Mouse (Mus musculus): ENCODE data around the gene Usp15. TPM values are rescaled to one million over a fixed set of nuclear protein-coding genes. Genes with fewer than 3 reads are reported as not detected.
A peak's percentile ranks its signal among the peaks of the same experiment; 100 is the strongest.

The Usp15 gene
- polyA plus RNA-seq, 1 experiment from 2014 or later: 52.7 TPM

DNA sequence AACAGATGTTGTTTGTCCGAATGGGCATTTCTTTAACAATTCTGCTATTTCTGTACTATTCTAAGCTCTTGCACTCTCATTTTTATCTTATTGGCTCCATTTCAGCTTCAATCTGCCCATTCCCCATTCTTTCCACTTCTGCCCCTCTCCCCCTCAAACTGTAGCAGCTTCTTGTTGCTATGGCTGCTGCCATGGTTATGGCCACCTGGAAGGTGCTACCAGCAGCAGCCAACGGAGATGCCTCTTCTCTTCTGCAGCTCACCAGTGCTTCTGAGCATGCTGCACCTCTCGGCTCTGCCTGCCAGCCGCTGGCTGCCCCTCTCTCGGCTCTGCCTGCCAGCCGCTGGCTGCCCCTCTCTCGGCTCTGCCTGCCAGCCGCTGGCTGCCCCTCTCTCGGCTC lies 112.5 kb downstream of the Usp15 start:
- ChIA-PET POLR2A (no interaction called here), CTCF (interaction anchor here (1.0 to 1.7 kb wide), 3 partner anchors 8 to 534 kb away, joined by 3 to 6 read pairs (median 3); no protein-coding TSS in a partner anchor)
- ATAC-seq: no peak
- peaks cover 7% of the 10 kb centered on the region for H3K27me3 ChIP-seq
- in situ Hi-C loops (cut with MboI; ENCODE audit: low pct_unique_long_range_greater_than_20kb): no loop called here
- no peak for TF ChIP-seq CTCF (IDR thresholded peaks at IDR 0.05)
- no peak for DNase-seq (ENCODE audit: low read depth, low spot score)

DNA sequence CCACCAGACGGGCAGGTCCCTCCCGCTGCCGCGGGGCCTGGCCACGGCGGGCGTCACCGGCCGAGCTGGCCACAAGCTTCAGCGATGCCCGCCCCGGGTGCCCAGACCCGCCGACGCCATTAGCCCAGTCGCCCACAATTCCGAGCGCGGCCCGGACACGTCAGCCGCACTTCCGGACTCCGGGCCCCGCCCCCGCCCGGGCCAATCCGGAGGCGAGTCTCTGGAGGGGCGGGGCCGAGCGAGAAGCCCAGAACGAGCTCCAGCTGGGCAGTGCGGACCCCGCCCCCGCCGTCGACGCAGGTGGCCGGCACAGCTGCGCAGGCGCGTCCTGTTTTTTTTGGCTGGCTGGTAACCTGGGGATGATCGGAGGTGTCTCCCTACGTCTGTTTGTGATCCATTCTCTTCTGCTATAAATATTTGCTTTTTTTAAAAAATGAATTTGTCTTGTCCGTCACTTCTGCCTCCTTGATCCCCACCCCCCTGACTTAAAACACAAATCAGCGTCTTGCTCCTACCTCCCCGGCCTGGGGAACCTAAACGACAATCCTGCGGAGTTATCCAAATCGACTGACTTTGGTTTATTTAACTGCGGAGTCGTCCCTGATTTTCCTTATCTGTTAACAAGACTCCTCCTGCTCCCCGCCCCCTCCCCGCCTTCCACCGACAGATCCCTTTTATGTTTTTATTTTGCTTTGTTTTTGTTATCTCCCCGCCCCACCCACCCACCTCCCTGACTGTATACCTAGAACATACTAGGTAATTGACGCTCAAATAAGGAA lies 120.4 kb downstream of the Usp15 start, which contains the start of gene Mon2:
Gene Mon2, minus strand, starts transcription at position 261 of the 779 bp plus-strand sequence.
- in situ Hi-C loops (cut with MboI; ENCODE audit: low pct_unique_long_range_greater_than_20kb): no loop called here
- no peaks in the 10 kb centered on the region for H3K27me3 ChIP-seq
- TF ChIP-seq CTCF (IDR thresholded peaks at IDR 0.05): no peak
- ChIA-PET CTCF (interaction anchor here (0.8 to 1.3 kb wide), 3 partner anchors 9 to 21 kb away, joined by 3 read pairs; no protein-coding TSS in a partner anchor), POLR2A (interaction anchor here (0.7 to 1.1 kb wide), 2 partner anchors 28 to 289 kb away, joined by 4 read pairs; no protein-coding TSS in a partner anchor)
- peak; percentile 99 for ATAC-seq
- DNase-seq (ENCODE audit: low read depth, low spot score): no peak

DNA sequence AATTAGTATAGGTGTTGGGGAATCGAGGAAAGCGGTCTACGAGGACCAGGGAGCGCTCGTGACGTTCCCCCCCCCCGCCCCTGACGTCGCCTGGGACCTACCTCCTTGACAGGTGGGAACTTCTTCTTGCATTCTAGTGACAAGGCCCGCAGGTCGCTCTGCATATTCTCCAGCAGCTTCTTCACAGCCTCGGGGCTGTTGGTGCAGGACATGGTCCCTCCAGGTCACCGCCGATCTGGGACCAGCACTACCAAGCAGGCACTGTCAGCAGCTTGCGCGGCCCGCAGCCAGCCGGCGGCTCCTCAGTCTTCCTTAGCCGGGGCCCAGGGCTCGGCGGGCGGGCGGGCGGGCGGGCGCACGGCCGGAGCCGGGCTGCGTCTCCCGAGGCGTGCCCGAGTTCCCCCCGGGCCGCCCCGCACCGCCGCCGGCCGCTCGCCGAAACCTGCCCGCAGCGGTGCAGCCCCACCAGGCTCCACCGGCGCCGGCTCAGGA lies 121.0 kb downstream of the Usp15 start:
- POLR2A ChIA-PET: interaction anchor here (0.7 to 1.1 kb wide), 2 partner anchors 27 to 288 kb away, joined by 4 read pairs; no protein-coding TSS in a partner anchor
- H3K27me3 ChIP-seq: no peaks in the 10 kb centered on the region
- in situ Hi-C loops (cut with MboI; ENCODE audit: low pct_unique_long_range_greater_than_20kb): no loop called here
- no peak for TF ChIP-seq CTCF (IDR thresholded peaks at IDR 0.05)
- DNase-seq (ENCODE audit: low read depth, low spot score) (no peak), ATAC-seq (peak; percentile 49)
- CTCF ChIA-PET: no interaction called here

DNA sequence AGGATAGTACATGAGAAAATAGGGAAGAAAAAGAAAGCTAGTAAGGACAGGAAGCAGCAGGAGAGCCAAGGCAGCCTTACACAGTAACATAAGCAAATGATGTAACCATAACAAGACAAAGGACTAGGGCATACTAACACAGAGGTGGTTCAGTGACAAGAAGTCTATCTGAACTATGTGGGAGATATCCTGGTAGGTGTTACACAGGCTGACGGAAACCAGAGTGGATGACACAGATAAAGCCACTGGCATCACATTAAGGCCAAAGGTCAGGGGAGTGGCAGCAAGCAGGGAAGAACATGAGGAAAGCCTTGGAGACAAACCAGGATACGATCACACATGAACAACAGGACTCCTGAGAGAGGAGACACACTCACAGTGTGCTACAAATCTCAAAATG lies 124.8 kb downstream of the Usp15 start:
- no peak for TF ChIP-seq CTCF (IDR thresholded peaks at IDR 0.05)
- no peaks in the 10 kb centered on the region for H3K27me3 ChIP-seq
- CTCF ChIA-PET: interaction anchor here (1.4 kb wide), 1 partner anchor 17 kb away, joined by 4 read pairs; no protein-coding TSS in a partner anchor
- ATAC-seq (no peak), DNase-seq (ENCODE audit: low read depth, low spot score) (no peak)
- in situ Hi-C loops (cut with MboI; ENCODE audit: low pct_unique_long_range_greater_than_20kb): no loop called here
- POLR2A ChIA-PET: interaction anchor here (0.8 to 1.5 kb wide), 2 partner anchors 9 to 26 kb away, joined by 5 to 6 read pairs; no protein-coding TSS in a partner anchor

GRCm38 (mm10) chr10:123063021-123063420 lies 133.8 kb downstream of the Usp15 start:
- ATAC-seq: no peak
- in situ Hi-C loops (cut with MboI; ENCODE audit: low pct_unique_long_range_greater_than_20kb): no loop called here
- DNase-seq (ENCODE audit: low read depth, low spot score): no peak
- no peak for TF ChIP-seq CTCF (IDR thresholded peaks at IDR 0.05)
- ChIA-PET CTCF (interaction anchor here (1.3 kb wide), 1 partner anchor 11 kb away, joined by 4 read pairs; no protein-coding TSS in a partner anchor), POLR2A (interaction anchor here (1.1 kb wide), 1 partner anchor 9 kb away, joined by 6 read pairs; no protein-coding TSS in a partner anchor)
- no peaks in the 10 kb centered on the region for H3K27me3 ChIP-seq

- no peak for ATAC-seq
- H3K27me3 ChIP-seq: no peaks in the 10 kb centered on the region
- TF ChIP-seq CTCF (IDR thresholded peaks at IDR 0.05): no peak
- in situ Hi-C loops (cut with MboI; ENCODE audit: low pct_unique_long_range_greater_than_20kb): no loop called here
- no peak for DNase-seq (ENCODE audit: low read depth, low spot score)
- POLR2A ChIA-PET: no interaction called here
- CTCF ChIA-PET: interaction anchor here (1.2 kb wide), 1 partner anchor 31 kb away, joined by 4 read pairs; no protein-coding TSS in a partner anchor
These were observed 136.0 kb downstream of the Usp15 start for GRCm38 (mm10) chr10:123060831-123061230.

GRCm38 (mm10) chr10:123057082-123057481 lies 139.7 kb downstream of the Usp15 start:
- TF ChIP-seq CTCF (IDR thresholded peaks at IDR 0.05): peak; percentile 59
- in situ Hi-C loops (cut with MboI; ENCODE audit: low pct_unique_long_range_greater_than_20kb): loop anchor here (5.0 kb wide), 1 partner anchor 35 kb away; no protein-coding TSS in a partner anchor
- CTCF ChIA-PET: interaction anchor here (1.1 kb wide), 1 partner anchor 11 kb away, joined by 3 read pairs; no protein-coding TSS in a partner anchor

DNA sequence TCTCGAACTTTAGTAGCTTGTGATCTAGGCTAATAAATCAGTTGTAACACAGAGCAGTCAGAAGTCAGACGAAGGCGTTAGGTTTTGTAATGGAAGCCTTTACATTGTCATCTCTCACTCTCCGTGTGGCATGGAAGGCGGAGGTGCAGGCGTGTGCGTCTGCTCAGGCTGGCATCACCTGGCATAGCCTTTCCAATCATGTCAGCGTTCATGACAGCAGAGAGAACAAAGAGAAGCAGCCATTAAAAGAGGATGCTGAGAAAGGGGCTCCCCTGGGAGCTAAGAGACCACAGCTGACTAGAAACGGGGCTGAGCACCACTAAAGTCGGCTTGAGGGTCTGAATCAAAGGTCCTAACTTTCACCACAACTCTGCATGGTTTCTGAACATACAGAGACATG lies 140.3 kb downstream of the Usp15 start:
- ChIA-PET CTCF (interaction anchor here (1.1 to 1.4 kb wide), 2 partner anchors 11 to 37 kb away, joined by 3 read pairs; no protein-coding TSS in a partner anchor), POLR2A (no interaction called here)
- ATAC-seq (no peak), DNase-seq (ENCODE audit: low read depth, low spot score) (no peak)
- TF ChIP-seq CTCF (IDR thresholded peaks at IDR 0.05): no peak
- in situ Hi-C loops (cut with MboI; ENCODE audit: low pct_unique_long_range_greater_than_20kb): loop anchor here (5.0 kb wide), 1 partner anchor 36 kb away; no protein-coding TSS in a partner anchor
- H3K27me3 ChIP-seq: no peaks in the 10 kb centered on the region

More at GRCm38 (mm10) chr10:123057082-123057481, 139.7 kb downstream of the Usp15 start:
- ATAC-seq (no peak), DNase-seq (ENCODE audit: low read depth, low spot score) (no peak)
- no peaks in the 10 kb centered on the region for H3K27me3 ChIP-seq
- POLR2A ChIA-PET: interaction anchor here (0.6 kb wide), 1 partner anchor 252 kb away, joined by 6 read pairs; no protein-coding TSS in a partner anchor

DNA sequence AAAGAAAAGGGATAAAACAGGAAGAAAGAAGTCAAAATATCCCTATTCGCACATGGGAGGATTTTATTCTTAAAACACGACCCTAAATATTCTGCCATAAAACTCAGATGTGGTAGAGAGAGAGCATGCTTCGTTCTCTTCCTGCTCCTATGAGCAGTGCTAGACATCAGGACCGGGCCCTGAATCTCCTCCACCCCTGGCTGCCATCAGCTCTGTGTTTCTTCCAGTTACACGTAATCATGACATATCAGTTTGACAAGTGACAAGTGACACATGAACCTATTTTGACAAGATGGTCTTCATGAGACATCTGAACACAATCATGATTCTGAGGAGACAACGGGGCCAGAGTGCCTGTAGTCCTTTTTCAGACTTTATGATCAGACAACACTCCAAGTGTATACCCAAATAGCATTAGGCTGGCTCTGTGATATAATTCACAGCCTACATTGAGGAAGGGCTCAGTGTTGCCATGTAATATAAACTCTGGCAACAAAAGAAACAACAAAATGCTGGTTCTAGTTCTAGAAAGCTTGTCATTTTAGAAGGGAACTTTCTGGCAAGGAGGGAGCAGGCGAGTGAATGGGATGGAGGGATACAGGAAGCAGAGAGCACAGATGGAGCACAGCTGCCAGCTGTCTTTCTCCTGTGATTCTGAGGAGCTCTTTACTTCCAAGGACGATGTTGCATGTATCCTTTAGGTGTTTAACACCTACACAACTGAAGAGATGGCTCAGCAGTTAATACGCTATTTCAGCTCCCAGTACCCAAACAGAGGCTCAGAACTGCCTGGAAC lies 141.4 kb downstream of the Usp15 start:
- ATAC-seq (no peak), DNase-seq (ENCODE audit: low read depth, low spot score) (no peak)
- no peaks in the 10 kb centered on the region for H3K27me3 ChIP-seq
- ChIA-PET POLR2A (no interaction called here), CTCF (interaction anchor here (0.6 to 1.6 kb wide), 3 partner anchors 17 to 38 kb away, joined by 3 to 4 read pairs (median 3); no protein-coding TSS in a partner anchor)
- in situ Hi-C loops (cut with MboI; ENCODE audit: low pct_unique_long_range_greater_than_20kb): loop anchor here (5.0 kb wide), 1 partner anchor 37 kb away; no protein-coding TSS in a partner anchor
- TF ChIP-seq CTCF (IDR thresholded peaks at IDR 0.05): no peak

Other genes with a start within 250 kb of the Usp15 start
- 66.9 TPM for gene Mon2, start 120.5 kb downstream of the Usp15 start, polyA plus RNA-seq (2021)
- gene Fam19a2, start 67.0 kb upstream of the Usp15 start, polyA plus RNA-seq (2021): 0.36 TPM

Measured in Patski (cell line).